Mouse (Mus musculus): ENCODE measurements around the gene Ddx52. TPM values are rescaled to one million over a fixed set of nuclear protein-coding genes. Genes with fewer than 3 reads are reported as not detected.

Gene Ddx52
- polyA plus RNA-seq, 1 experiment: 19.4 TPM

DNA sequence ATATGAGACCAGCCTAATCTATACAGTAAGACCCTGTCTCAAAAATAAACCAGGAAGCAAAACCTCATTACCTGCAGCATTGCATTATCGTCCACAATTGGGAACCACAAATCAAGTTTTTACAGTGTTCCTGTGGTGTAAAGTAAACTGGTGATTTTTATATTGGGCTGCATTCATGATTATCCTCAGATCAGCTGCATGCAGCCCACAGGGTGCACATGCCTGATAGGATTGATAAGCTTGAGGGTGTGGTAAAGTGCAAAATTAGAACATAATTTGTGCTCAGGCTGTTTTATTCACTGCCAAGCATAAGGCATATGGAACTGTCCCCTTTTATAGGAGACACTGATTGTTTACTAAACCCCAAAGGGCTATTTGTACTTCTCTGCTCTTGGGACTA is 33.6 kb downstream of the Ddx52 start:
- H3K4me1 ChIP-seq (ENCODE audit: control insufficient read depth, insufficient read depth, low read length): no peaks in the 10 kb centered on the region
- no peak overlapping the region for H3K4me3 ChIP-seq (replicated peaks; ENCODE audit: control insufficient read depth, low read depth, low read length)
- TF ChIP-seq POLR2A (IDR thresholded peaks at IDR 0.05; ENCODE audit: borderline replicate concordance, control insufficient read depth, low read depth, low read length) (no peak), CTCF (IDR thresholded peaks at IDR 0.05; ENCODE audit: control insufficient read depth, insufficient read depth, low read length) (no peak)
- WGBS: 63% methylated on average over 1 of the region's 1 CpGs
- no peak overlapping the region for H3K27ac ChIP-seq (ENCODE audit: control insufficient read depth, insufficient read depth, low read depth, low read length, poor library complexity)

DNA sequence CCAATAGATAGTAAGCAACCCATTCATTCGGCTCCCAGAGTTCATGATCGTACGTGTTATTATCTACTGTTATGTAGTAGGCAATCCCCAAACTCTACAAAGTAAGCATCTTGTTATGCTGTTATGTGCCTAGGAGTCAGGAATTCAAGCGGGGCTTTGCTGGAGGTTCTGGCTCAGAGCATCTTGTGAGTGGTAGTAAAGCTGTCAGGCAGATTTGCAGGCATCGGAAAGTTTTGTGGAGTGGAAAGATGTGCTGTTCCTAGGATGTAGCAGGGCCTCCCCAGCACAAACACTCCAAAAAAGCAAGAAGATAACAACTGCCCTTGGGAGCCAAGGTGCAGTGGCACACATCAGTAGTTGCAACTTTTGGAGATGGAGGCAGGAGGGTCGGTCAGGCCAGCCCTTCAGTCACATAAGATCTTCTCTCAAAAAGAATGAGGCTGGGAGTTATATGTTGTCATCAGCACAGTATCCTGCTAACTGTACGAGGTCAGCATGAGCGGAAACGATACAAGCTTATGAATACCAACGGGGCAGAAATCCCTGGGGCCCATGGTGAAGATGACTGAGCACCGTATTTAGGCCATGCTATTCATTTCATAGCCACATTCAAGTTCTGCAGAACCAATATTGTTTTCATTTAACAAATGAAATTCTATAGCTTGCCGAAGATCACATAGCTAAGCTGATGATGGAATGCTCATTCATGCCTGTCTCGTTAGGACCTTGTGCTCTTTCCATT is 34.5 kb downstream of the Ddx52 start:
- TF ChIP-seq CTCF (IDR thresholded peaks at IDR 0.05; ENCODE audit: control insufficient read depth, insufficient read depth, low read length): no peak
- no peak for TF ChIP-seq POLR2A (IDR thresholded peaks at IDR 0.05; ENCODE audit: borderline replicate concordance, control insufficient read depth, low read depth, low read length)
- H3K27ac ChIP-seq (ENCODE audit: control insufficient read depth, insufficient read depth, low read depth, low read length, poor library complexity): no peak overlapping the region
- 91% methylated on average over 13 of the region's 13 CpGs for WGBS

DNA sequence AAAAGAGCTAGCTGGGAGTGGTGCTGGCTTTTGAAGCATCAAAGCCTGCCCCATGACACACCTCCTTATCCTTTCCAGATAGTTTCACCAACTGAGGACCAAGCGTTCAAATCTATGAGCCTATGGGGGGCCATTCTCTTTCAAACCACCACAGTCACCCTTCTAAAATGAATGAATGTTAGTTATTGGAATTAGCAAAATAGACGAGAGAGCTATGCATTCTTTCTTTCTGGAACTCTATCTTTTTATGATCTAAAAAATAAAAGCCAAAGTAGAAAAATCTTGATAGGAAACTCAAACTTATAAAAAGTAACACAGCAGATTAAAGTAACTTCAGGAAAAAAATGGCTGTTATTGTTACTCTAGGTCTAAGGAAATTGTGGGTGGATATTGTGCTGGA is 35.9 kb downstream of the Ddx52 start:
- TF ChIP-seq CTCF (IDR thresholded peaks at IDR 0.05; ENCODE audit: control insufficient read depth, insufficient read depth, low read length) (no peak), POLR2A (IDR thresholded peaks at IDR 0.05; ENCODE audit: borderline replicate concordance, control insufficient read depth, low read depth, low read length) (no peak)
- no peak overlapping the region for H3K27ac ChIP-seq (ENCODE audit: control insufficient read depth, insufficient read depth, low read depth, low read length, poor library complexity)
- H3K4me1 ChIP-seq (ENCODE audit: control insufficient read depth, insufficient read depth, low read length): no peaks in the 10 kb centered on the region
- WGBS: 85% methylated on average over 2 of the region's 2 CpGs
- no peak overlapping the region for H3K4me3 ChIP-seq (replicated peaks; ENCODE audit: control insufficient read depth, low read depth, low read length)

More for the DNA sequence above, 34.5 kb downstream of the Ddx52 start:
- Histone ChIP-seq H3K4me1 (ENCODE audit: control insufficient read depth, insufficient read depth, low read length) (no peaks in the 10 kb centered on the region), H3K4me3 (replicated peaks; ENCODE audit: control insufficient read depth, low read depth, low read length) (no peak overlapping the region)

DNA sequence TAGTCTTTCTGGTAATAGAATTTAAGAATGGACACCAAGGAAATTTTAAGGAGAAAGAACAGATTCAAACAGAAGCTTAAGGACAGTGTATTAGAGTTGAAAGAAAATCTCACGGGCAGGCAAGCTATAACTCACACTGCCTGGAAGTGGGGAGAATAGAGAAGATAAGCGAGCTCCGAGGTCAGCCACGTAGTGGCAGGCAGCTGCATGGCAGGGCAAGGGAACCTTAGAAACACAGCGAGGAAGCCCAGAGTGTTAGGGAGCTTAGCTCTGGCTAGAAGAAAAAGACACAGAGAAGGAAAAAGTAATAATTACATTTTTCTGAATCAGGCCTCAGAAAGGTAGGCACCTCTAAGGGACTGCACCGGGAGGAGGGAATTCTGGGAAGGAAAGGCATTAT is 38.1 kb downstream of the Ddx52 start:
- Histone ChIP-seq H3K27ac (ENCODE audit: control insufficient read depth, insufficient read depth, low read depth, low read length, poor library complexity) (no peak overlapping the region), H3K4me1 (ENCODE audit: control insufficient read depth, insufficient read depth, low read length) (no peaks in the 10 kb centered on the region), H3K4me3 (replicated peaks; ENCODE audit: control insufficient read depth, low read depth, low read length) (no peak overlapping the region)
- TF ChIP-seq CTCF (IDR thresholded peaks at IDR 0.05; ENCODE audit: control insufficient read depth, insufficient read depth, low read length): no peak
- TF ChIP-seq POLR2A (IDR thresholded peaks at IDR 0.05; ENCODE audit: borderline replicate concordance, control insufficient read depth, low read depth, low read length): no peak
- WGBS: 89% methylated on average over 6 of the region's 6 CpGs

- Histone ChIP-seq H3K27ac (ENCODE audit: control insufficient read depth, insufficient read depth, low read depth, low read length, poor library complexity) (no peak overlapping the region), H3K4me1 (ENCODE audit: control insufficient read depth, insufficient read depth, low read length) (no peaks in the 10 kb centered on the region), H3K4me3 (replicated peaks; ENCODE audit: control insufficient read depth, low read depth, low read length) (no peak overlapping the region)
- TF ChIP-seq CTCF (IDR thresholded peaks at IDR 0.05; ENCODE audit: control insufficient read depth, insufficient read depth, low read length) (no peak), POLR2A (IDR thresholded peaks at IDR 0.05; ENCODE audit: borderline replicate concordance, control insufficient read depth, low read depth, low read length) (no peak)
- 86% methylated on average over 10 of the region's 10 CpGs for WGBS
These were observed 39.5 kb downstream of the Ddx52 start for GRCm38 (mm10) chr11:83981338-83981737.

DNA sequence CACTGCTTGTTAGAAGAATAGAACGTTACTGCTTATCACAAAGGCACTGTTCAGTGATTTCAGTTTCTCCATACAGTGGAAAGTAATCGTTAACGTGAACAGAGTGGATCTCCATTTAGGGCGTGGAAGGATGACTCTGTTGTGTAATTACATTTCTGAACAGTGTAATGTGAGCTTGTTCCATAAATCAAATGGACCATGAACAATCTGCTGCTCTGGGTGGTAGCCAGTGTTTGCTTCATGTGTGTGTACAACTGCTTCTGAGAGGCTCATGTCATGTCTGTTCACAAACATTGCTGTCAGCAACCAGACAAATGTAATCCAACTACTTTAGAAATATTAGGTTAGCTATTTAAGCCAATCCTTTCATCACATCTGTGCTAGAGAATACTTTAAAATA is 49.8 kb downstream of the Ddx52 start:
- H3K27ac ChIP-seq (ENCODE audit: control insufficient read depth, insufficient read depth, low read depth, low read length, poor library complexity): no peak overlapping the region
- H3K4me1 ChIP-seq (ENCODE audit: control insufficient read depth, insufficient read depth, low read length): no peaks in the 10 kb centered on the region
- no peak overlapping the region for H3K4me3 ChIP-seq (replicated peaks; ENCODE audit: control insufficient read depth, low read depth, low read length)
- no peak for TF ChIP-seq CTCF (IDR thresholded peaks at IDR 0.05; ENCODE audit: control insufficient read depth, insufficient read depth, low read length)
- TF ChIP-seq POLR2A (IDR thresholded peaks at IDR 0.05; ENCODE audit: borderline replicate concordance, control insufficient read depth, low read depth, low read length): no peak
- WGBS: 67% methylated on average over 4 of the region's 4 CpGs

DNA sequence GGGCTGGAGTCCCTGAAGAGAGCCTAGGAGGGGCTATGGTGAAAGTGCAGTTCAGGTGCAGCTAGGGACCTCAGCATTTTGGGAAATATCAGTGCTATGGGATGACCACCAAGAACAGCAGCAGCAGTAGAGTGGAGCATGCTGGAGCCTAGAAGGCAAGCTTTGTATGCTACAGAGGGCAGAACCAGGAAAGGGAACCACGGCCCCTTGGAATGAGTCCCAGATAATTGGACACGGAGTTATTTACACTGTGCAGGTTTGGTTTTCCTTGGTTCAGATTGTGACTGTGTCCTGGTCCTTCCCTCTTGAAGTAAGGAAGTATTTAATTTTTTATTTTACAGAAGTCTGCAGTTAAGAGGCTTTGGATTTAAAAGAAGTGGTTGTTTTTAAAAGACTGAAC is 51.6 kb downstream of the Ddx52 start:
- WGBS: 73% methylated on average over 2 of the region's 2 CpGs
- TF ChIP-seq POLR2A (IDR thresholded peaks at IDR 0.05; ENCODE audit: borderline replicate concordance, control insufficient read depth, low read depth, low read length) (no peak), CTCF (IDR thresholded peaks at IDR 0.05; ENCODE audit: control insufficient read depth, insufficient read depth, low read length) (no peak)
- Histone ChIP-seq H3K27ac (ENCODE audit: control insufficient read depth, insufficient read depth, low read depth, low read length, poor library complexity) (no peak overlapping the region), H3K4me1 (ENCODE audit: control insufficient read depth, insufficient read depth, low read length) (no peaks in the 10 kb centered on the region), H3K4me3 (replicated peaks; ENCODE audit: control insufficient read depth, low read depth, low read length) (no peak overlapping the region)

DNA sequence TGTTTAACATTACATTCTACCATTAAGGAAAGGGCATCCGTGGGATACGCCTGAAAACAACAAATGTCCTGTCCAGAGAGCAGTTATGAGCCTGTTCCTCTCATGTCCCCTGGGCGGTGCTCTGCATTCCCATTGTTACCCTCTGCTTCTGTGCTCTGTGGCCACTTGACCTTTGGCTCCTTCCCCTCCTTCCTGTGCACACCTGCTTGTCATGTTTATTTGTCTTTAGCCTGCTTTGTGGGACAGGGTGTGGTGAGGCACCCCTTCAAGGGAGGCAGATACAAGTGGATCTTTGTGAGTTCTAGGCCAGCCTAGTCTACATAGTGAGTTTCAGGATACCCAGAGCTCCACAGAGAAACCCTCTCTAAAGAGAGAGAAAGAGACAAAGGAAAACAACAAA is 52.6 kb downstream of the Ddx52 start:
- TF ChIP-seq POLR2A (IDR thresholded peaks at IDR 0.05; ENCODE audit: borderline replicate concordance, control insufficient read depth, low read depth, low read length) (no peak), CTCF (IDR thresholded peaks at IDR 0.05; ENCODE audit: control insufficient read depth, insufficient read depth, low read length) (no peak)
- no peak overlapping the region for H3K27ac ChIP-seq (ENCODE audit: control insufficient read depth, insufficient read depth, low read depth, low read length, poor library complexity)
- WGBS: 93% methylated on average over 3 of the region's 3 CpGs
- no peaks in the 10 kb centered on the region for H3K4me1 ChIP-seq (ENCODE audit: control insufficient read depth, insufficient read depth, low read length)
- no peak overlapping the region for H3K4me3 ChIP-seq (replicated peaks; ENCODE audit: control insufficient read depth, low read depth, low read length)

- Histone ChIP-seq H3K27ac (ENCODE audit: control insufficient read depth, insufficient read depth, low read depth, low read length, poor library complexity) (no peak overlapping the region), H3K4me3 (replicated peaks; ENCODE audit: control insufficient read depth, low read depth, low read length) (no peak overlapping the region), H3K4me1 (ENCODE audit: control insufficient read depth, insufficient read depth, low read length) (no peaks in the 10 kb centered on the region)
- TF ChIP-seq POLR2A (IDR thresholded peaks at IDR 0.05; ENCODE audit: borderline replicate concordance, control insufficient read depth, low read depth, low read length): no peak
- TF ChIP-seq CTCF (IDR thresholded peaks at IDR 0.05; ENCODE audit: control insufficient read depth, insufficient read depth, low read length): no peak
- 96% methylated on average over 2 of the region's 2 CpGs for WGBS
These were observed 53.7 kb downstream of the Ddx52 start for GRCm38 (mm10) chr11:83995535-83995950.

All from bone marrow, adult 2 months (tissue).